Mouse (Mus musculus): ENCODE data around the gene Gm10073. TPM values are rescaled to one million over a fixed set of nuclear protein-coding genes. Genes with fewer than 3 reads are reported as not detected.

Gene Gm10073
- total RNA-seq, 2 experiments from 2014 or later = 92.1 to 97.0 TPM

- DNase-seq = no peak
These were observed 19.2 kb downstream of the Gm10073 start for GRCm38 (mm10) chr8:106554011-106554410.

GRCm38 (mm10) chr8:106550906-106551305, 22.4 kb downstream of the Gm10073 start:
- DNase-seq = no peak

- DNase-seq = no peak
These were observed 24.8 kb downstream of the Gm10073 start for GRCm38 (mm10) chr8:106548366-106548936.

GRCm38 (mm10) chr8:106546746-106547145, 26.5 kb downstream of the Gm10073 start:
- no peak for DNase-seq

DNA sequence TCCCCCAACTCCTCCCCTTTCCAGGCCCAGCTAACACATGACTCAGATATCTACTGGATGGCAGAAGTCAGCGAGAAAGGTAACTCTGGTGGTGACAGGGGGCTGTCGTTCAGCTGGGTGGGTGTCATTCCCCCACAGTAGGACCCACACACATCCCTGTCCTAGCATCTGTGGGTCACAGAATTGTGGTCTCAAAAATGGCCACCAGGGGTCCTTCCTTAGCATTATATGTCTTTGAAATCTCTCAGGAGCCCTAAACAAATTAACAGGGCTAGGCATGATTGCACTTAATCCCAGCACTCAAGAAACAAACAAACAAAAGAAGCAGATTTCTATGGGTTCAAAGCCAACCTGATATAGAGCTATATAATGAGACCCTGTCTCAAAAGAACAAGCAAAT, 28.1 kb downstream of the Gm10073 start:
- no peak for DNase-seq

- no peak for DNase-seq
These were observed 30.2 kb downstream of the Gm10073 start for GRCm38 (mm10) chr8:106543043-106543442.

DNA sequence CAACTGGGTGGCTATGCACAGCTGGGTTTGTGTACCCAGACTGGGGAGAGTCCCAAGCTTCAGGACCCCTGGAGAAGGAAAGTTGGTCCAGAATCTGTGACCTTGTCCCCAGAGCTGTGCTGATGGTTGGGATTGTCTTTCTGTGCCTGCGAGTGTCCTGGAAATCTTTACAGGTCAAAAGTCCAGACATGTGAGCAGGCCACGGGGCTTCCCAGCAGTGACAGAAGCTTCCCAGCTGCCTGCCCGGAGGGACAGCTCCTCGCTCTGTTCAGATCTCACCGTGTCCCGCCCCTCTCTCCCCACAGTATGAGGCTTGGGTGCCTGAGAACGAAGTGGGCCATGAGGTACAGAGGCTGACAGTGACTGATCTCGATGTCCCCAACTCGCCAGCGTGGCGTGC, 32.3 kb downstream of the Gm10073 start:
- DNase-seq = no peak

GRCm38 (mm10) chr8:106539193-106539592, 34.1 kb downstream of the Gm10073 start:
- no peak for DNase-seq

DNA sequence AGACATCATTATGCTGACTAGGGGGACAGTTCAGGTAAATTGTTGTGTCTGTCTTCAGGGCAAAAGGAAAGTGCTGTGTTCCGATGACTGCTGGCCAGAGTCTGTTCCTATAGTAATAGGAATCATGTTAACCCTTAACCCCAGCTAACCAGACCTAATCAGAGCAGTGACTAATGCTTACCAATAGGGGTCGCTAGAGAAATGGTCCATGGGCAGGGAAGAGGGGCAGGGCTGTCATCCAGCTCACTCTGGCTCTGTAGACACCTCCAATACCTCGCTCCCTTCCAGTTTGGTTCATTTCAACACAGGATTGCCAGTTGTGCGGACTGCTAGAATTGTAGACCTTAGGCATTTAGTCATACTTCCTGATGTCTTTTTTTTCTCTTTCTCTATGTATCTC, 37.8 kb downstream of the Gm10073 start:
- no peak for DNase-seq

GRCm38 (mm10) chr8:106534449-106534848, 38.8 kb downstream of the Gm10073 start:
- DNase-seq = no peak

- no peak for DNase-seq
These were observed 39.6 kb downstream of the Gm10073 start for GRCm38 (mm10) chr8:106533709-106534108.

DNA sequence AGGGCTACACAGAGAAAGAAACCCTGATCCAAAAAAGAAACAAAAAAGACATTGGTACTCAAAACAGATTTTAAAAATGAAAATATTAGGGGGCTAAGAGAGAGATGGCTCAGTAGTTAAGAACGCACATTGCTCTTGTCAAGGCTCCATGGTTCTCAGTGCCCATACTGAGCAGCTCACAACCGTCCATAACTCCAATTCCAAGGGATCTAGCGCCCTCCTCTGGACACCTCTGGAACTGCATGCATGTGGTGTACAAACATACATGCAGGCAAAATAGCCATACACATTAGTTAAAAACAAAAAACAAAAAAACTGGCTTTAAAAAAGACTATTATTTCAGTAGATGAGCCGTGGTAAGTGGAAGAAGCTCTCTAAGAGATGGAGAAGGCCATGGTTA, 42.7 kb downstream of the Gm10073 start:
- DNase-seq = no peak

DNA sequence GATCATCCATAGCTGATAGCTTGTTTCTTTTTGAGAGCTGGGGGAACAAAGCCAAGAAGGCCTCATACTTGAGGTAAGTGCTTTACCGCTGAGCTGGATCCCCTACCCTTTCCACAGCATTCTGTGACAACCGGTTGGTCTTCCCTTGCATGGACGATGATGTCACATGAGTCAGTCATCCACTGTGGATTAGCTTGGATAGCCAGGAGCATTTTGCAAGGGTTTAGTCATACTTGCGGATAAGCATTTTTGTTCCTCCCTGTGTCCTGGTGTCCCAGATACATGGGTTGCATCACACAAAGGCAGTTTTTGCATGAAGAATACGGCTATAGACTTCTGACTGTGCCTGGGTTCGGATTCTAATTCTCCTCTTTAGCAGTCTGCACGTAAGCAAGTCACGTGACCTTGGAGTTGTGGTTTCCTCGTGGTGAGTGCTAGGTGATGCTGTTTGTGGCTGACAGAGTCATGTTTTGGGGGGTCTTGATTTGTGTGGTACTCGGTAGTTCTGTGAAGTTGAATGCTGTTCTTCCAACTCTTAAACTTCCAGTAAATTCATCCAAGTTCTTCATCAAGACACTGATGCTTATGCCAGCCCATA, 43.3 kb downstream of the Gm10073 start:
- no peak for DNase-seq

GRCm38 (mm10) chr8:106528596-106529249, 44.5 kb downstream of the Gm10073 start:
- DNase-seq = no peak

GRCm38 (mm10) chr8:106527241-106528036, 45.8 kb downstream of the Gm10073 start:
- no peak for DNase-seq

DNA sequence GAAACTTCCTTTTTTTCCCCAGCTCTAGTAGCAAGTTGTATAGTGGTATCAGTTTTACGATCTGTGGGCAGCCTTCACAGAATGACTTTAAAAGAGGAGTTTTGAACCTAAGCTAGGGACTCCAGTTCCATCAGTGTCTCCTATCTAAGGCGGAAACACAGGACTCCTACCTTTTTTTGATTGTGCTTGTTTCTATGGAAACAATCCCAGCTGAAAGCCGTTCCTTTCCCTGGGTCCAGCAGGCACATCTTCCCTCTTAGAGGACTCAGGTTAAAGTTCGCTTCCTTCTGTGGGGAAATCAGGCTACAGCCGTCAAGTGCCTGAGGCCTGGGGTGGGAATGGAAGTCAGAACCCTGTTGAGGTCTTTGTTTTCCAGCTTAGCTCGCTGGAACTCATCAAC, 46.5 kb downstream of the Gm10073 start:
- no peak for DNase-seq

Other genes starting within 250 kb of the Gm10073 start
- gene Smpd3, start 235.5 kb downstream of the Gm10073 start, total RNA-seq (2021) = 1 to 10 TPM in 1 of 2 experiments, under 1 TPM in 1; 0.84 to 1.1 TPM
- gene Zfp90, start 158.1 kb downstream of the Gm10073 start, total RNA-seq (2021) = 1 to 10 TPM; 1.4 to 2.0 TPM
- not detected for gene 6030452D12Rik, start 72.9 kb downstream of the Gm10073 start, total RNA-seq (2021)
- under 1 TPM in 1 of 2 experiments, not detected in 1; 0.05 TPM for gene Cdh3, start 62.6 kb downstream of the Gm10073 start, total RNA-seq (2021)
- under 1 TPM; 0.43 to 0.49 TPM for gene Cdh1, start 29.9 kb upstream of the Gm10073 start, total RNA-seq (2021)
- 1 to 10 TPM; 8.9 to 9.9 TPM for gene Tango6, start 109.6 kb upstream of the Gm10073 start, total RNA-seq (2021)